Mouse (Mus musculus) kidney, embryonic 16.5 days (tissue): Measurements from ENCODE around the gene Hacd3. TPM values are rescaled to one million over a fixed set of nuclear protein-coding genes. Genes with fewer than 3 reads are reported as not detected.

Experiments
- ATAC-seq: fragments of 200-750 bp; cut with Nextera tagmentation; 2 replicates; pipeline ENCODE4 v1.8.0; 2017; ENCODE audit warnings: moderate TSS enrichment; ENCODE audit not compliant: low FRiP score, low TSS enrichment
- H3K27ac ChIP-seq: fragments of 300-500 bp; sonication (generic); 2 replicates; pipeline ENCODE4 v1.5.1; 2014; ENCODE audit warnings: low read length
- H3K27me3 ChIP-seq: fragments of 300-500 bp; sonication (generic); 2 replicates; pipeline ENCODE4 v1.6.1; 2014; ENCODE audit warnings: low read length, control low read depth, mixed read lengths; ENCODE audit not compliant: insufficient read depth
- H3K36me3 ChIP-seq: fragments of 300-500 bp; sonication (generic); 2 replicates; pipeline ENCODE4 v1.6.1; 2014; ENCODE audit warnings: low read length, control low read depth, mixed read lengths; ENCODE audit not compliant: insufficient read depth
- H3K4me1 ChIP-seq: fragments of 300-500 bp; sonication (generic); 2 replicates; pipeline ENCODE4 v1.6.1; 2014; ENCODE audit warnings: low read length, control low read depth, mixed read lengths; ENCODE audit not compliant: insufficient read depth
- H3K4me2 ChIP-seq: fragments of 300-500 bp; sonication (generic); replicated peaks from 2 replicates; pipeline ENCODE4 v1.6.1; 2014; ENCODE audit warnings: low read depth, low read length
- H3K4me3 ChIP-seq: fragments of 300-500 bp; sonication (generic); 2 replicates; pipeline ENCODE4 v1.5.1; 2014; ENCODE audit warnings: mild to moderate bottlenecking, low read length
- H3K9ac ChIP-seq: fragments of 300-500 bp; sonication (generic); replicated peaks from 2 replicates; pipeline ENCODE4 v1.6.1; 2014; ENCODE audit warnings: low read length
- H3K9me3 ChIP-seq: fragments of 300-500 bp; sonication (generic); 2 replicates; pipeline ENCODE4 v1.6.1; 2016; ENCODE audit warnings: low read length, control low read depth
- WGBS: fragments of 180-500 bp; shearing (Covaris S2); extraction: QIAGEN DNeasy Blood & Tissue Kit; methylation state at CpG from one replicate; pipeline ENCODE4 v1.1.7; 2014; 5-methylcytosine and 5-hydroxymethylcytosine counted together
- polyA plus RNA-seq: library from polyadenylated mRNA; unstranded; fragments of >200 nt; fragmentation: Nextera tagmentation; extraction: Ambion mirVana; gene quantifications from 2 replicates; pipeline ENCODE4 v1.2.1, GENCODE M21; 2015

The Hacd3 gene
- polyA plus RNA-seq, 1 experiment from 2014 or later, result 91.8 TPM

- WGBS, result 65% methylated on average over 3 of the region's 3 CpGs
- no peaks in the 10 kb centered on the region for H3K27me3 ChIP-seq
- H3K27ac ChIP-seq, result no peak overlapping the region
- H3K9ac ChIP-seq, result no peak overlapping the region
- no peak overlapping the region for H3K4me2 ChIP-seq
- no peak for ATAC-seq
- no peaks in the 10 kb centered on the region for H3K36me3 ChIP-seq
- H3K4me3 ChIP-seq, result no peak overlapping the region
- H3K4me1 ChIP-seq, result peaks cover 27% of the 10 kb centered on the region
- no peaks in the 10 kb centered on the region for H3K9me3 ChIP-seq
Measured at GRCm38 (mm10) chr9:65019146-65019545, 2.3 kb downstream of the Hacd3 start.

- no peak overlapping the region for H3K4me2 ChIP-seq
- no peak overlapping the region for H3K4me3 ChIP-seq
- no peaks in the 10 kb centered on the region for H3K9me3 ChIP-seq
- H3K4me1 ChIP-seq, result peaks cover 27% of the 10 kb centered on the region
- ATAC-seq, result no peak
- H3K27ac ChIP-seq, result no peak overlapping the region
- no peaks in the 10 kb centered on the region for H3K36me3 ChIP-seq
- no peak overlapping the region for H3K9ac ChIP-seq
- no peaks in the 10 kb centered on the region for H3K27me3 ChIP-seq
- WGBS, result 59% methylated on average over 3 of the region's 3 CpGs
Measured at GRCm38 (mm10) chr9:65018588-65019121, 2.8 kb downstream of the Hacd3 start.

GRCm38 (mm10) chr9:65017896-65018295 is 3.6 kb downstream of the Hacd3 start:
- no peak for ATAC-seq
- Histone ChIP-seq H3K36me3 (no peaks in the 10 kb centered on the region), H3K4me1 (peaks cover 27% of the 10 kb centered on the region), H3K4me2 (no peak overlapping the region), H3K27ac (no peak overlapping the region), H3K9me3 (no peaks in the 10 kb centered on the region), H3K9ac (no peak overlapping the region), H3K27me3 (no peaks in the 10 kb centered on the region), H3K4me3 (no peak overlapping the region)
- 82% methylated on average over 4 of the region's 4 CpGs for WGBS

GRCm38 (mm10) chr9:65016978-65017827 is 4.3 kb downstream of the Hacd3 start:
- Histone ChIP-seq H3K4me1 (peaks cover 25% of the 10 kb centered on the region), H3K4me2 (no peak overlapping the region), H3K27me3 (no peaks in the 10 kb centered on the region), H3K9ac (no peak overlapping the region), H3K9me3 (no peaks in the 10 kb centered on the region), H3K36me3 (no peaks in the 10 kb centered on the region), H3K4me3 (no peak overlapping the region), H3K27ac (no peak overlapping the region)
- no peak for ATAC-seq
- WGBS, result 75% methylated on average over 16 of the region's 16 CpGs

- H3K9me3 ChIP-seq, result no peaks in the 10 kb centered on the region
- H3K4me2 ChIP-seq, result no peak overlapping the region
- H3K27me3 ChIP-seq, result no peaks in the 10 kb centered on the region
- 77% methylated on average over 4 of the region's 4 CpGs for WGBS
- H3K27ac ChIP-seq, result no peak overlapping the region; the same call in 1 of the 2 replicates
- H3K36me3 ChIP-seq, result no peaks in the 10 kb centered on the region
- no peak overlapping the region for H3K4me3 ChIP-seq
- no peak for ATAC-seq
- peaks cover 21% of the 10 kb centered on the region; the same call in 1 of the 2 replicates for H3K4me1 ChIP-seq
- no peak overlapping the region for H3K9ac ChIP-seq
Measured at GRCm38 (mm10) chr9:65016241-65016977, 5.1 kb downstream of the Hacd3 start.

- H3K27ac ChIP-seq, result no peak overlapping the region; the same call in 1 of the 2 replicates
- WGBS, result 60% methylated on average over 7 of the region's 7 CpGs
- no peak overlapping the region for H3K9ac ChIP-seq
- H3K36me3 ChIP-seq, result no peaks in the 10 kb centered on the region
- no peaks in the 10 kb centered on the region for H3K9me3 ChIP-seq
- ATAC-seq, result no peak
- H3K4me2 ChIP-seq, result no peak overlapping the region
- no peak overlapping the region for H3K4me3 ChIP-seq
- H3K27me3 ChIP-seq, result no peaks in the 10 kb centered on the region
- peaks cover 21% of the 10 kb centered on the region; the same call in 1 of the 2 replicates for H3K4me1 ChIP-seq
Measured at GRCm38 (mm10) chr9:65015461-65016222, 5.9 kb downstream of the Hacd3 start.

GRCm38 (mm10) chr9:65011304-65011703 is 10.2 kb downstream of the Hacd3 start:
- peaks cover 8% of the 10 kb centered on the region for H3K36me3 ChIP-seq
- no peak overlapping the region for H3K27ac ChIP-seq
- H3K9ac ChIP-seq, result no peak overlapping the region
- no peak for ATAC-seq
- no peak overlapping the region for H3K4me2 ChIP-seq
- H3K4me1 ChIP-seq, result peaks cover 8% of the 10 kb centered on the region; the same call in 1 of the 2 replicates
- peaks cover 5% of the 10 kb centered on the region; the same call in 1 of the 2 replicates for H3K9me3 ChIP-seq
- H3K4me3 ChIP-seq, result no peak overlapping the region
- 57% methylated on average over 6 of the region's 6 CpGs for WGBS
- H3K27me3 ChIP-seq, result no peaks in the 10 kb centered on the region

- Histone ChIP-seq H3K9ac (no peak overlapping the region), H3K9me3 (peaks cover 5% of the 10 kb centered on the region; the same call in 1 of the 2 replicates), H3K4me3 (no peak overlapping the region), H3K27me3 (no peaks in the 10 kb centered on the region), H3K4me2 (no peak overlapping the region), H3K4me1 (peaks cover 2% of the 10 kb centered on the region; the same call in 1 of the 2 replicates), H3K36me3 (peaks cover 15% of the 10 kb centered on the region), H3K27ac (no peak overlapping the region)
- no peak for ATAC-seq
- 60% methylated on average over 8 of the region's 8 CpGs for WGBS
Measured at GRCm38 (mm10) chr9:65010632-65011031, 10.9 kb downstream of the Hacd3 start.

- no peaks in the 10 kb centered on the region for H3K4me1 ChIP-seq
- H3K4me3 ChIP-seq, result no peak overlapping the region
- no peaks in the 10 kb centered on the region for H3K27me3 ChIP-seq
- ATAC-seq, result no peak
- no peak overlapping the region for H3K27ac ChIP-seq
- H3K36me3 ChIP-seq, result peaks cover 37% of the 10 kb centered on the region
- peaks cover 5% of the 10 kb centered on the region; the same call in 1 of the 2 replicates for H3K9me3 ChIP-seq
- 94% methylated on average over 8 of the region's 8 CpGs for WGBS
- no peak overlapping the region for H3K9ac ChIP-seq
- no peak overlapping the region for H3K4me2 ChIP-seq
Measured at GRCm38 (mm10) chr9:65005737-65006136, 15.8 kb downstream of the Hacd3 start.
